Mouse (Mus musculus) forebrain, embryonic 13.5 days (tissue): ENCODE data around the gene Srpx. TPM values are rescaled to one million over a fixed set of nuclear protein-coding genes. Genes with fewer than 3 reads are reported as not detected.
A peak's percentile ranks its signal among the peaks of the same experiment; 100 is the strongest.

Experiments
- ATAC-seq: fragments of 200-750 bp; cut with Nextera tagmentation; 2 replicates; pipeline ENCODE4 v1.8.0; 2017
- H3K27ac ChIP-seq: fragments of 300-500 bp; sonication (generic); 2 replicates; pipeline ENCODE4 v1.5.1; 2015; ENCODE audit warnings: inconsistent platforms, mild to moderate bottlenecking, moderate library complexity
- H3K27me3 ChIP-seq: fragments of 300-500 bp; sonication (generic); 2 replicates; pipeline ENCODE4 v1.6.1; 2015; ENCODE audit warnings: mild to moderate bottlenecking, inconsistent platforms
- H3K36me3 ChIP-seq: fragments of 300-500 bp; sonication (generic); 2 replicates; pipeline ENCODE4 v1.6.1; 2015; ENCODE audit warnings: mild to moderate bottlenecking, inconsistent platforms; ENCODE audit not compliant: poor library complexity, severe bottlenecking
- H3K4me1 ChIP-seq: fragments of 300-500 bp; sonication (generic); 2 replicates; pipeline ENCODE4 v1.6.1; 2015; ENCODE audit warnings: inconsistent platforms
- H3K4me2 ChIP-seq: fragments of 300-500 bp; sonication (generic); 2 replicates; pipeline ENCODE4 v1.6.1; 2015; ENCODE audit warnings: inconsistent platforms, mild to moderate bottlenecking, moderate library complexity
- H3K4me3 ChIP-seq: fragments of 300-500 bp; sonication (generic); 2 replicates; pipeline ENCODE4 v1.5.1; 2015; ENCODE audit warnings: mild to moderate bottlenecking, inconsistent platforms
- H3K9ac ChIP-seq: fragments of 300-500 bp; sonication (generic); 2 replicates; pipeline ENCODE4 v1.6.1; 2015; ENCODE audit warnings: mild to moderate bottlenecking, inconsistent platforms
- H3K9me3 ChIP-seq: fragments of 300-500 bp; sonication (generic); replicated peaks from 2 replicates; pipeline ENCODE4 v1.6.1; 2016; ENCODE audit warnings: inconsistent platforms
- WGBS: fragments of 180-500 bp; shearing (Covaris S2); methylation state at CpG from one replicate; pipeline ENCODE4 v1.1.7; 2015; 5-methylcytosine and 5-hydroxymethylcytosine counted together
- polyA plus RNA-seq: library from polyadenylated mRNA; unstranded; fragments of >200 nt; fragmentation: Nextera tagmentation; extraction: Ambion mirVana; gene quantifications from 2 replicates; pipeline ENCODE4 v1.2.1, GENCODE M21; 2015

Srpx gene
- polyA plus RNA-seq, result 2.5 and 2.9 TPM in 2 replicates

DNA sequence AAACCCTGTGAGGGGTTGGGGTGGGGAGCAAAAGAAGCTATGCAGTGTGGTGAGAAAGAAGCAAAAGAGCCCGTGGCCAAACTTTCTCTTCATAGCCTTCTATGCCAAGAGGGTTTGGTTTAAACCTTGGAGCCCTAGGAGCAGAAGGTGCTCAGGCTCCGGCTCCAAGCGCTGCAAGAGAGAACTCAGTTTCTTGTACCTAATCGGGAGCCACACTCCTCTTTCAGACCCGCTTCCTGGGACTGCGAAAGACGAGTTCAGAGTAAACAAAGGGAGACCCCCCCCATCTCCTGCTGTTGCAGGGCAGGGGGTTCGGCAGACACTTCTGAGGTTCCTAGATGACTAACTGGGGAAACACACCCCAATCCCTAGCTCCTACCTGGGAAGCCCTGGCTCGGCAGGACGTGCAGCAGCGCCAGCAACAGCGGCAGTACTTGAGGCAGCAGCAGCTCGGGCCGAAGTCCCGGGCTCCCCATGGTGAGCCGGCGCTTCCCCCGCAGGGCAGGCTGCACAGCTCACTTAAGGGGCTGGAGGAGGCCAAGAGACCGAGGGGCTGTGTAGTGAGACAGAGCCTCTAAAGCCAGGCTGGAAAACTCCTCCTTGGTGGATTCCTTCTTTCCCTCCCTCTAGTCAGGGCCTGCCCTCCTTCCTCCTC, at the start of gene Srpx:
Srpx (minus strand) TSS at position 645 of the 655 bp plus-strand sequence.
- ATAC-seq, result peak; percentile 70
- Histone ChIP-seq H3K27ac (no peak within 1 kb of the TSS), H3K27me3 (no peaks in the 10 kb centered on the region), H3K9me3 (no peaks in the 10 kb centered on the region), H3K4me3 (peak within 1 kb of the TSS; percentile 33), H3K36me3 (no peaks in the 10 kb centered on the region), H3K9ac (peak within 1 kb of the TSS; percentile 37), H3K4me2 (peak within 1 kb of the TSS; percentile 57), H3K4me1 (no peaks in the 10 kb centered on the region)
- WGBS, result 16% methylated on average over 19 of the region's 19 CpGs

- 84% methylated on average over 3 of the region's 3 CpGs for WGBS
- no peaks in the 10 kb centered on the region for H3K36me3 ChIP-seq
- H3K27ac ChIP-seq, result no peak overlapping the region
- H3K4me1 ChIP-seq, result no peaks in the 10 kb centered on the region
- no peak overlapping the region for H3K4me2 ChIP-seq
- no peak overlapping the region for H3K9ac ChIP-seq
- no peak overlapping the region for H3K4me3 ChIP-seq
- no peaks in the 10 kb centered on the region for H3K27me3 ChIP-seq
- no peaks in the 10 kb centered on the region for H3K9me3 ChIP-seq
- ATAC-seq, result no peak
These were observed 34.9 kb upstream of the Srpx start for GRCm38 (mm10) chrX:10152390-10152789.

DNA sequence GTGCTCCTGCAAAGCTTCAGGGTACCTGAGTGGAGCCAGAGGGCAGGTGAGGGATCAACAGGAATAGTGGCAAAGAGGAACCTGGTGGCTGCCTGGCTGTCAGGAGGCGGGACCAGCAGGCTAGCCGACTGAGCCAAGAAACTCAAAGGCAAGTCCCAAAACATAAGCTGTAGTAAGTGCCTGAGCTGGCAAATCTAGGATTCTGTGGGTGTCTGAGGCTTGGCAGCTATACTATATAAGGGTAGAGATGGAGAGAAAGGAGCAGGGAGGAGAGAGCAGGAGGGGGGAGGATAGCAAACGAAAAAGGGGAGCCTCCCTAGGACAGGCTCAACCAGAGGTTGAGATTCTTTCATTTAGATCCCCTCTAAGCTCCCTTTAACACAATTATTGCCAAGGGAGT, 1.7 kb downstream of the Srpx start:
- Histone ChIP-seq H3K4me1 (no peaks in the 10 kb centered on the region), H3K36me3 (no peaks in the 10 kb centered on the region), H3K27ac (no peak overlapping the region), H3K9ac (no peak overlapping the region), H3K27me3 (no peaks in the 10 kb centered on the region), H3K4me2 (no peak overlapping the region), H3K9me3 (no peaks in the 10 kb centered on the region), H3K4me3 (no peak overlapping the region)
- 53% methylated on average over 3 of the region's 3 CpGs for WGBS
- ATAC-seq, result no peak; the same call in 1 of the 2 replicates

DNA sequence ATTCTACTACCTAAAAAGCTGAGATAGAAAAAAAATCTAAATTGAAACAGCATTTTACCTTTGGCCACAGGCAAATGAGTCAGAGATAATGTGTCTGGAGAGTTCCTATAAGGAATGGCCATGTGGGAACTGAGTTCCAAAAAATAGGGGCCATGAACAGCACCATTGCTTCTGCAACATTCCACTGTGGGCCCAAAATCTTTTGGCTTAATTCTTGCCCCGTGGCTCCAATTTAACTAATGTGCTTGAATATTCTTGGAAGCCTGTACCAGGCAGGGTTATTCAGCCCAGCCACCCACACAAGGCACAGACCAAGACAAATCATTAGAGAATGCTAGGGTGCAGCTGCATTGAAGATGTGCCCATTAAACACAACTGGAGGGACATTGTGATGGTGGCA, 6.8 kb downstream of the Srpx start:
- no peaks in the 10 kb centered on the region for H3K4me1 ChIP-seq
- no peaks in the 10 kb centered on the region for H3K9me3 ChIP-seq
- no peak overlapping the region for H3K4me3 ChIP-seq
- no peak overlapping the region for H3K4me2 ChIP-seq
- no peak for ATAC-seq
- H3K9ac ChIP-seq, result no peak overlapping the region
- no peaks in the 10 kb centered on the region for H3K27me3 ChIP-seq
- 65% methylated on average over 1 of the region's 1 CpGs for WGBS
- H3K36me3 ChIP-seq, result no peaks in the 10 kb centered on the region
- H3K27ac ChIP-seq, result no peak overlapping the region

DNA sequence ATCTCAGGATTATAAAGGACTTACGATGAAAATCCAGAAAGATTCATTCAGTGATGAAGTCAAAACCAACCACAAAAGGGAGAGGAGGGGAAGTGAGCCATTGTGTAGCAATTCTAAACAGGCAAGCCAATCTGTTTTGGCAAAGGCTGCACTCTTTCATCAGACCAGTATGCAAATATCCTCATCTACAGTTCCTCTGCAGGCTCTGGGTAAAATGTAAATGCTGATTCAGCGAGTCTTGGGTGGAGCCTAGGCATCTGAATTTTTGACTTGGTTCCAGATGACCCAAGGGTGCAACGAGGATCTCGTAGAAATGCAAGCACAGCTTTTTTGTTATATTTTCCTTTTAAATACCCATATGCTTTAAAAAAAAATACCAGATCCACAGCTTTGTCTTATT, 9.0 kb downstream of the Srpx start:
- Histone ChIP-seq H3K27ac (no peak overlapping the region), H3K4me3 (no peak overlapping the region), H3K4me1 (no peaks in the 10 kb centered on the region), H3K36me3 (no peaks in the 10 kb centered on the region), H3K9me3 (no peaks in the 10 kb centered on the region), H3K27me3 (no peaks in the 10 kb centered on the region), H3K4me2 (no peak overlapping the region), H3K9ac (no peak overlapping the region)
- 34% methylated on average over 4 of the region's 4 CpGs for WGBS
- no peak for ATAC-seq

DNA sequence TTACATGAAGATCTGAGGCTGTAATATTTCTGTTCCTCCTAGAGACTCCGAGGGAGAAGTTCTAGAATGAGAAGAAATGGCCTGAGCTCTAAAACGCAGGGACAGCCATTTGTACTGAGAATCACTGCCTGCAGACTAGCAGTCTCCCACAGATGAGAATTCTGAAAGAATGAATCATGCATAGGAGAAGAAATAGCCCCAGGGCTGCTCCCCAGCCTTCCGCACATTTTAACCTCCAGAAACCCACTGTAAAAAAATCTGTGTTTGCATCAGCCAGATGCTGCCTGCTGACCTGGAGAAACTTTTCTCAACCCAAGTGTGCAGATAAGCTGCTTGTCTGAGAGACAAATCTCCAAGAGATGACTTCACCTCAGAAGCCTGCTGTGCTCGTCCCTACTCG, 12.0 kb downstream of the Srpx start:
- Histone ChIP-seq H3K36me3 (no peaks in the 10 kb centered on the region), H3K4me1 (no peaks in the 10 kb centered on the region), H3K9ac (no peak overlapping the region), H3K4me2 (no peak overlapping the region), H3K27ac (no peak overlapping the region), H3K4me3 (no peak overlapping the region), H3K27me3 (no peaks in the 10 kb centered on the region), H3K9me3 (no peaks in the 10 kb centered on the region)
- 73% methylated on average over 5 of the region's 5 CpGs for WGBS
- ATAC-seq, result no peak

- Histone ChIP-seq H3K9ac (no peak overlapping the region), H3K4me3 (no peak overlapping the region), H3K27me3 (no peaks in the 10 kb centered on the region), H3K4me1 (no peaks in the 10 kb centered on the region), H3K4me2 (no peak overlapping the region), H3K27ac (no peak overlapping the region), H3K9me3 (no peaks in the 10 kb centered on the region), H3K36me3 (no peaks in the 10 kb centered on the region)
- ATAC-seq, result no peak
- 85% methylated on average over 1 of the region's 1 CpGs for WGBS
These were observed 14.8 kb downstream of the Srpx start for GRCm38 (mm10) chrX:10102739-10103138.

DNA sequence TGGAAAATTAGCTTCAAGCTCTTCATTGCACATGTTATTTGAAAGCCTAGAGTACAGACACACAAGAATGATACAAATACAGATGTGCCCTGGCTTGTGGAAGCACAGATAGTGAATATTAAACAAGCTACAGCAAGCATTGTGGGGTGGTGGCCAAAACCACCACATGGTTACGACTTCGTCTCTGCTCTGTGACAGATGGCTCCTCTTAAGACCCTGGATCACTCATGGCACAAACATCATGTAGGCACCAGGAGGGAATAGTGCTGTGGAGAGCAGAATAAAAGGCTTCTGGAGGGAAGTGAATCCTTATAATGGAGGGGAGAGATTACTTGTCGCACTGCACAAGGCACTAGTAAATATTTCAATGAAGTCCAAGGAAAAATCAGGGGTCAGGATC, 21.7 kb downstream of the Srpx start:
- Histone ChIP-seq H3K9me3 (no peaks in the 10 kb centered on the region), H3K4me2 (no peak overlapping the region), H3K4me3 (no peak overlapping the region), H3K36me3 (no peaks in the 10 kb centered on the region), H3K27ac (no peak overlapping the region), H3K9ac (no peak overlapping the region), H3K27me3 (no peaks in the 10 kb centered on the region), H3K4me1 (no peaks in the 10 kb centered on the region)
- 67% methylated on average over 3 of the region's 3 CpGs for WGBS
- peak; percentile 72; the same call in 1 of the 2 replicates for ATAC-seq

GRCm38 (mm10) chrX:10080385-10080784, 37.1 kb downstream of the Srpx start:
- Histone ChIP-seq H3K27ac (no peak overlapping the region), H3K4me1 (no peaks in the 10 kb centered on the region), H3K36me3 (no peaks in the 10 kb centered on the region), H3K9me3 (no peaks in the 10 kb centered on the region), H3K4me3 (no peak overlapping the region), H3K4me2 (no peak overlapping the region), H3K27me3 (no peaks in the 10 kb centered on the region), H3K9ac (no peak overlapping the region)
- WGBS, result 53% methylated on average over 3 of the region's 3 CpGs
- no peak for ATAC-seq

DNA sequence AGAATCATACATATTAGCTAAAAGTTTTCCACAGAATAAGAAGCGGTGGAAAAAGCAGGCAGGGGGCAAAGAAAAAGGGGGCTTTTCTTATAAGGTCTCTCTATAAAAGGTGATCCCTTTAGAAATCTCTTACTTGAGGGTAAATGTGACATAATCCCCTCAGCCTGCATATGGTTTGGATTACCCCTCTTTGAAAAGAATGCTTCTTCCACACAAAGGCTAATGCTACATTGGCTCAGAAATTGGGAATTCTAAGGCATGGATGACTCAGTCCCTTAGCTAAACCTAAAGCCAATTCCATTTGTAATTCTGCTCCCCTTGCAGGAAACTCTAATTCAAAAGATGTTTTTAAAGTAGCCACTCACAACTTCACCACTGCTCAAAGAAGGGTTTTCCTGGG, 37.5 kb downstream of the Srpx start:
- ATAC-seq, result no peak

DNA sequence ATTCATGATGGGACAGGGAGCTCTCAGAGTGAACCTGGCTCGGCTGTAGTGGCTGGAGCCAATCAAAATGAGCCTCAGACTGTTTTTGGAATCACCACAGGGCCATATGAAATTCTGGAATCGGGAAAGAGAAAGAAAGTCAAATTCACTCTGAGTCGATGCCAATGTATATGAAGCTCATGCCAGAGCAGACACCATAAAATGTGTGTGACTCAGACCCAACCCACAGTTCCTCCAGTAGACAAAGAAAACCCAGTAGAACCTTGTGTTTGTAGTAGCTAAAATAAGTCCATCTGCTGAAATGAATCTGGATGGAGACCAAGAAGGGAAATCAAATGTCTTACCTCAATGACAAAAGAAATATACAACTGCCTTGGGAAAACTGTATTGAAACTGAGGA, 43.5 kb downstream of the Srpx start:
- H3K9me3 ChIP-seq, result no peaks in the 10 kb centered on the region
- H3K4me3 ChIP-seq, result no peak overlapping the region
- no peak overlapping the region for H3K9ac ChIP-seq
- no peak for ATAC-seq
- WGBS, result 78% methylated on average over 3 of the region's 3 CpGs
- H3K4me1 ChIP-seq, result no peaks in the 10 kb centered on the region
- H3K27me3 ChIP-seq, result no peaks in the 10 kb centered on the region
- no peaks in the 10 kb centered on the region for H3K36me3 ChIP-seq
- H3K27ac ChIP-seq, result no peak overlapping the region
- H3K4me2 ChIP-seq, result no peak overlapping the region

More for the DNA sequence above, 37.5 kb downstream of the Srpx start:
- Histone ChIP-seq H3K9me3 (no peaks in the 10 kb centered on the region), H3K27ac (no peak overlapping the region), H3K27me3 (no peaks in the 10 kb centered on the region), H3K9ac (no peak overlapping the region), H3K36me3 (no peaks in the 10 kb centered on the region), H3K4me1 (no peaks in the 10 kb centered on the region), H3K4me3 (no peak overlapping the region), H3K4me2 (no peak overlapping the region)
- WGBS, result 41% methylated on average over 1 of the region's 1 CpGs

- Histone ChIP-seq H3K9me3 (no peaks in the 10 kb centered on the region), H3K36me3 (no peaks in the 10 kb centered on the region), H3K4me1 (no peaks in the 10 kb centered on the region), H3K27me3 (no peaks in the 10 kb centered on the region), H3K4me3 (no peak overlapping the region), H3K9ac (no peak overlapping the region), H3K4me2 (no peak overlapping the region), H3K27ac (no peak overlapping the region)
- 63% methylated on average over 2 of the region's 2 CpGs for WGBS
- ATAC-seq, result peak; percentile 16; the same call in 1 of the 2 replicates
These were observed 46.0 kb downstream of the Srpx start for GRCm38 (mm10) chrX:10071529-10071928.

DNA sequence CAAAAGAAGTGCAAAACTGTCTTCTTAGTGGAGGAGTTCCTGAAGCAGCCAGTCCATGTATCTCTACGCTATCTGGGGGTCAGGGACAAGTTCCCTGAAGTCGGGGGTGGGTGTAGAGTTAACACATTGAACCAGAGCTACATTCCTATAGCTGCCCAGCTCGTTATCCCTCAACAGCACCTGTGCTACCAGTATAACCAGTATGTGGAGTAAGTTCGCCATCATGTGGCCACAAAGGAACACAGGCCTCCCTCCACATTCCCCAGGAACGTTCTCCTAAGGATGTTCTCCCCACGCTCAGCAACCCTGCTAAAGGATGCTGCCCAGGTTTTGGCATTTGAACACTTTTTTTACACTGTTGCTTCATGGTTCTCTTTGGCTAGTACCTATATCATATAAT, 46.8 kb downstream of the Srpx start:
- Histone ChIP-seq H3K9ac (no peak overlapping the region), H3K4me2 (no peak overlapping the region), H3K27ac (no peak overlapping the region), H3K36me3 (no peaks in the 10 kb centered on the region), H3K27me3 (no peaks in the 10 kb centered on the region), H3K4me1 (no peaks in the 10 kb centered on the region), H3K9me3 (no peaks in the 10 kb centered on the region), H3K4me3 (no peak overlapping the region)
- WGBS, result 26% methylated on average over 6 of the region's 6 CpGs
- peak; percentile 88 for ATAC-seq
